Mouse (Mus musculus) olfactory bulb, adult 2 months (tissue): ENCODE measurements at regions not wholly inside any gene's neighbourhood (a gene's known extent, or its start where the extent isn't known, plus 50 kb on each side); places are given as distances from the start of the nearest gene placed in this dataset.

Source experiments
- CTCF ChIP-seq: fragments of 200-500 bp; IDR thresholded peaks from 2 replicates; pipeline ENCODE4 v1.5.1; 2012; ENCODE audit warnings: low read depth, mild to moderate bottlenecking, low read length, moderate library complexity; ENCODE audit not compliant: insufficient read depth
- POLR2A ChIP-seq: fragments of 200-500 bp; IDR thresholded peaks from 2 replicates; pipeline ENCODE4 v1.6.1; 2012; ENCODE audit warnings: mild to moderate bottlenecking, low read depth, low read length, moderate library complexity; ENCODE audit not compliant: insufficient read depth

- TF ChIP-seq POLR2A (no peak), CTCF (no peak)
Measured at GRCm38 (mm10) chr7:115067641-115068040, 324.1 kb downstream of the Insc start.
